Mouse (Mus musculus) thymus, postnatal 25 days (tissue): ENCODE data around the gene Nim1k.
A peak's percentile ranks its signal among the peaks of the same experiment; 100 is the strongest.

Experiments used
- DNase-seq: peaks from one replicate; pipeline ENCODE4 v3.0.0; 2022

Nim1k gene

GRCm38 (mm10) chr13:119755681-119756471, at the start of gene Nim1k:
Gene Nim1k (minus strand): TSS chr13:119755882.
- peak; percentile 81 for DNase-seq

DNA sequence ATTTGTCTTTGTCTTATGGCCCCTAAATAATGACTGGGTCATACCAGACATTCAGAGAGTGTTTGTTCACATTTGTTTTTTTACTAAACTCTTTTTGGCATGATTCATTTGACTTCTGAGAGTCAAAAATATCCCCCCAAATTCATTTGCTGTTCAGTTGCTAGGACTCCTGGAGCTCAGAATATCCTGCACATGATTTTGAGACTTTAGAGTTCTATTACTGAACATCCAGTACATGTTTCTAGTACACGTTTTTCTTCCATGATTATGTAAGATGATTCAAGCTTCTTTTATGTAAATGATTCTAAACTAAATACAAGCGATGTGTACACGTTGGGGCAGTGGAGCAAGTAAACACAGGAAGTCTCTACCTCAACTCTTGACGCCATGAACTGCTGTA, 42.0 kb upstream of the Nim1k start:
- no peak for DNase-seq

- no peak for DNase-seq
These were observed 37.2 kb upstream of the Nim1k start for GRCm38 (mm10) chr13:119792791-119793404.

GRCm38 (mm10) chr13:119791580-119792135, 36.0 kb upstream of the Nim1k start:
- no peak for DNase-seq

DNA sequence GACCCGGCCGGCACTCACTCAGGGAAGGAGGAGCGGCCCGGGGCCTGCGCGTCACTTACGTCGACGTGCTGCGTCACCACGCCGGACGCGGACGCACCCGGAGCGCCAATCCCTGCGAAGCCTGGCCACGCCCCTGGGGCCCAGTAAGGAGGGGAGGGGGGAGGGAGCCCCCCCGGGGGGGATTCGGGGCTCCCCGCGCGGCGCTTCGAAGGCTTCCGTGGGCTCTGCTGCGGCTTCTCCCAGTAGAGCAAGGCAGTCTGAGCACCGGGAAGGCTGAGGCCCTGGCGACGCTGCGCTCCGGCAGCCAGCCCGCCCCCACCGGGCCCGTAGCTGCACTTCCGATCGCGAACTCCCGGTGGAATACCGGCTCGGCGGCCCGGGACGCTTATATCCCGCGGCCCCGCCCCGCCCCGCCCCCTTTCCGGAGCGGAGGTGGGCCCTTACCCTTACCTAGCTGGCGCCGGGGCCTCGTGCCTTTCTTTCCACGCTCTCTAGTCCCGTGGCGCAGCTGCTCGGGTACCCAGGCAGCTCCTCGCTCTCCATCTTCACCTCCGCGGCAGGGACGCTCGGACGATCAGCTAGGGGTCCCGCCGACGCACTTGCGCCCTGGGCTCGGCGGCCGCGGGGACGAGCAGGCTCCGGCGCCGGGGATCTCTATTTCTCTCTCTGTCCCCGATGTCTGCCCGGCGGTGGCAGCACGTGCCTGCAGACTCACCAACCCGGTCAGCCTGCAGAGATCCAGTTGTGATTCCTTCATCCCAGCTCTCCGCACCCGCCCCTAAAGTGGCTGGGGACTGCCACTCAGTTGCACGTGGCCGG, 35.3 kb upstream of the Nim1k start, which contains the start of gene Zfp131:
Zfp131 (minus strand) TSS at position 129 of the 819 bp plus-strand sequence.
- DNase-seq = peak; percentile 93

GRCm38 (mm10) chr13:119789851-119790717, 34.4 kb upstream of the Nim1k start:
- peak; percentile 57 for DNase-seq

DNA sequence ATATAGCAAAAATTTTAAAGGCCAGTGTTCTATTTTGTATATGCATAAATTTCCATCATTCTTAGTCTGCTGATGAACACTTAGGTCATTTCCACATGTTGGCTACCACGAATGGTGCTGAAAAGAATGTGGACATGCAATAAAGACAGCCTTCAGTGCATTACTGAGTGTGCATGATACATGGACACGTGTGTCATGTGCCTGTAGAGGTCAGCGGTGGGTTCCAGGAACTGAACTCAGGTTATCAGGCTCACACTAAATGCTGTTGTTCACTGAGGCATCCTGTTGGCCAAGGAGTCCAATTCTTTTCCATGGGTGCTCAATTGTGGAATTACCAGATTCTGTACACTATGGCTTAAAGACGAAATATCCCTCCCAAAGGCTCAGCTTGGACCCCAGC, 27.9 kb upstream of the Nim1k start:
- no peak for DNase-seq

DNA sequence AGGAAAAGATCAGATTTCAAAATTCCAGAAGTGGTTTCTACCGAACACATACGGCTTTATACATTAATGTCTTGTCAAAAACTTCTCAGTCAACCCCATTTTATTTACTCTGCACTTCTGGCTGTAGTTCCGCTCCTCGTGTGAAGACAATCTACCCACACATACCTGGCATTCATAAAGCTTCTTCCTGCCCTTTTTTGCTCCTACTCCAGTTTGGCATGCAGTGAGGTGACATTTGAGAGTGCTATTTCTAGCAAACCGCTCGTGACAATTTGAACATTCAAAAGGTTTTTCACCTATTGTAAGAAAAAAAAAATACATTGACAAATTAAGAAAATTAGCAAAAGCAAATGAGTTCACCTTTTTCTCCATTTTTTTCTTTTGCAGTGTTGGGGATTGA, 12.9 kb upstream of the Nim1k start:
- DNase-seq = no peak

DNA sequence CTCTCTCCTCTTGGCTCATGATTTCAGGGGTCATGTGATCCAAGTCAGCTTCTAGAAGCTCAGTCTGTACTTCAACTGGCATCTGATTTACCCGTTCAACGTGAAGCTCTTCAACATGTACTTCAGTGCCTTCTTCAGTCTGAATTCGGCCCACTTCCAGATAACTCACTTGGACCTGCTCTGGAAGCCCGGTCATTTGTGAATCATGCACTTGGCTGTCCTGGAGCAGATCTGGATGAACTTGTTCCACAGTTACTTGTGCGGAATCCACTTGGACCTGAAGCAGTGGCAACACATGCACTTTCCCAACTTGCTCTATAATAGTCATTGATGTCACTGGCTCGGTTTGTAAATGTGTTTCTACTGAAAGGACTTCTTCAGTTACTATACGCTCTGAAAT, 10.8 kb upstream of the Nim1k start:
- no peak for DNase-seq

DNA sequence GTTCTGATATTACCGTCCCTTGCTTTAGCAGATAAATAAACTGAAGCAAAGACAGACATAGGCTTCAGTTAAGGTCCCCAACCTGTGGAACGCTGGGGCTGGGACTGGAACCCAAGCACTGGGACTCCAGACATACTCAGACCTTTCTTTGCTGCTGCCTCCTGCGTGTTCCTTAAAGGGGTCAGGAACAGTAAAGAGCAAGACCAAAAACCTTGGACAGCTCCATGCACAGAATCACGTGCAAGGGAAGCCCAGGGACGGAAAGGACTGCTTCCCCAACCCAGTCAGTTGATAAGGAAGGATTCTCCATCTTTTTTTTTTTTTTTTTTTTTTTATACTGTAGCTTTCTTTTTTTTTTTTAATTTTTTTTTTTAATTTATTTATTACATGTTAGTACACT, 1.1 kb upstream of the Nim1k start:
- DNase-seq = no peak

- DNase-seq = peak; percentile 82
These were observed 538 bp downstream of the Nim1k start for GRCm38 (mm10) chr13:119755141-119755547.

- no peak for DNase-seq
These were observed 1.1 kb downstream of the Nim1k start for GRCm38 (mm10) chr13:119754635-119755020.

DNA sequence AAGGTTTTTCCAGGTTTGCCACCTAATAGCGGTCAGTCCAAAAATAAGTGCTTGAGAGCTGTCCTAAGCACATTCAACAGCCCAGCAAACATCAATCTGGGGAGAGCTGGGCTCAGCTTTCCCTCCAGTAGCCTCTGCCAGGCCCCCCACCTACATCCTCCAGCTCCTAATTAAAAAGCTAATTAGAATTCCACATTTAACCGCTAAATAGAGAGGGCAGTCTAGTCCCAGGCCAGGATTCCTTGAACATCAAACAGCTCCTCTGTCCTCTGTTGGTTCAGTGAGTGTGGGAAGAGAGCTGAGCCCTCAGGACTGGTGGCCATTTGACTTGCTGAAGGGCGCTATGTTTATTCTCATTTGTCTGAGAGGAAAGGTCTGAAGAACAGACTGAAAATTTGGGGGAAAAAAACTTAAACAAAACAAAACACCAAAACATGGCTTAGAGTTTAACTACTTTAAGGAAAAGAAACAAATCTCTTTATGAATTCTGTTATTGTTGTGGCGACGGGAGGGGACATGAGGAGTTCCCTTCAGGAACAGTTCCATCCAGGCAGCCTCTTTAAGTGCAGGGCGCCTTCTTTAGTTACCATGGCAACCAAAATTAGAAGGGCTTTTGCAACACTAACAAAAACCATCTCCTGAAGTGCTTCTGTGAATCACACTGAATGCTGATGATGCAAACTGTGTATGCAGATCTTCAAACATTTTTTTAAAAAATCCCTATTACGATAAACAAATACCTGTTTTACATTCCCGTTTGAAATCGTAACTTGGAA, 1.6 kb downstream of the Nim1k start:
- DNase-seq = no peak

DNA sequence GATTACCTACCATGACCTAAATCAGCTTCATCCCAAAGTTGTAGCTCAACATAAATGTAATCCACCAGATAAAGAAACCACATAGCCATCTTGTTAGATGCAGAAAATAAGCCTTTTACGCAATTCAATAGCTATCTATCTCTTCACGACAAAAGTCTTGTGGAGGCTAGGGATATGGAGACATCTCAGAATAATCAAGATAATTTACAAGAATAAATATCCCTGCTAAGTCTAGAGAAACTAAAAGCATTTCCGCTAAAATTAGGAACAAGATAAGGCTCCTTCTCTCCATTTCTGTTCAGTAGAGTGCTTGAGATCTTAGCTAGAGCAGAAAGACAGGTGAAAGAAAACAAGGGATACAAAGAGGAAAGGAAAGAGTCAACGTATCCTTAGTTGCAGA, 8.8 kb downstream of the Nim1k start:
- DNase-seq = no peak

- DNase-seq = peak; percentile 46
These were observed 12.2 kb downstream of the Nim1k start for GRCm38 (mm10) chr13:119743470-119743869.

GRCm38 (mm10) chr13:119742711-119743415, 12.8 kb downstream of the Nim1k start:
- no peak for DNase-seq

- no peak for DNase-seq
These were observed 14.1 kb downstream of the Nim1k start for GRCm38 (mm10) chr13:119741390-119742237.

DNA sequence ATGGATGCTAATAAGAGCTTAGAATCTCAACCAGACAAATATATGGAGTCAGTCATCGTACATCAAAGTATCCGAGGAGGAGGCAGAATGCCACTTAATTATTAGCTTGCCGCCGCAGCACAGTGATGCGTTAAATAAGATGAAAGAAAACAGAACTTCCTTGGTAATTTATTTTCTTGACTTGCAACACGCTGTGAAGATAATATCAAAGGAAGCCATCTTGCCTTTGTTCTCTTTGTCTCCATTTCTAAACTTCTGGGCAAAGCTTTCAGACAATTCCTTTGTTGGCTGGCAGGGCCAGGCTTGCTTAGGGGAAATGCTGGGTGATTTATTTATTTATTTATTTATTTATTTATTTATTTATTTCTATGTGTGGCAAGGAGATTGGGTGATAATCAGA, 24.2 kb downstream of the Nim1k start:
- DNase-seq = no peak

GRCm38 (mm10) chr13:119729406-119729805, 26.3 kb downstream of the Nim1k start:
- no peak for DNase-seq
